Mouse (Mus musculus): ENCODE data around the gene Crmp1.

DNA sequence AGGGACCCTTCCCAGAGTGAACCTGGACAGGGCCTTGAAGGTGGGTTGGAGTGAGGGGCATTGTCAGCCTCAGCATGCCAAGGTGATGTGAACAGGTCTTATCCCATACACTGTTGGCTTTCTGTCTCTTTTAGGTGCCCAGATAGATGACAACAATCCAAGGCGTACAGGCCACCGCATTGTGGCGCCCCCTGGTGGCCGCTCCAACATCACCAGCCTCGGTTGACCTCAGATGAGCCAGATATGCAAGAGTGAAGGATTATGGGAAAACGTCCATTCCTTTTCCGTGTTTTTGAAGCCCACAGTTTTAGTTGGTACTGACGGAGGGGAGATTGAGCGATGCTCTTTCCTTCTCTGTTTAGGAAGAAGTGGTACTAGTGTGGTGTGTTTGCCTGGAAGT lies 49.2 kb downstream of the Crmp1 start:
- TF ChIP-seq CTCF (IDR thresholded peaks at IDR 0.05) = peak; percentile 63
- TF ChIP-seq EP300 (IDR thresholded peaks at IDR 0.05) = no peak
